Mouse (Mus musculus): ENCODE measurements at regions not wholly inside any gene's neighbourhood (a gene's known extent, or its start where the extent isn't known, plus 50 kb on each side); places are given as distances from the start of the nearest gene placed in this dataset.
A peak's percentile ranks its signal among the peaks of the same experiment; 100 is the strongest.

- DNase-seq, result no peak
These were observed 50.6 kb upstream of the Prr23a1 start for GRCm38 (mm10) chr9:98791709-98792108.

DNA sequence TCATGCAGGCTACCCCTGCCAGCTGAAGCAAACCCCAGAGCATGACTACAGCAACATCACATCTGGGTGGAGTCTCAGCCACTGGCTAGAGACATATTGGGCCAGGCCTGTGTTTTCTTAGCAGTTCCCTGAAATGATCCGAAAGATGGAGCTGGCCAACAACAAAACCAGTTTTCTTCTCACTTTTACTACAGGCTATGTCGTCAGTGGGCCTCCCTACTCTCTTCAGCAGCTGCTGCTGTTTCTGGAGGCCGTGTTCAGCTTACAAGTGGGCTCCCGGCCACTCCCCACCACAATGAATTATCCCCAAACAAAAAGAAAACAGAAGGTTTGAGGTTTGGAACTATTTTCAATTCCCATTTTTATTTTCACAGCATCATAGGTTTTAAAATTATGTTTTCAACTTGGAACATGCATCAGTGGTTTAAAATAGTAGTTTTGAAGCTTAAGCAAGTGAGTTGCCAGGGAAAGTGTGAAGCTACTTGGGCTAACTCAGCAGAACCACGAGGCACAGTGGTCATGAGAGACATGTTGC lies 68.6 kb upstream of the Prr23a1 start:
- DNase-seq, result peak; percentile 8

DNA sequence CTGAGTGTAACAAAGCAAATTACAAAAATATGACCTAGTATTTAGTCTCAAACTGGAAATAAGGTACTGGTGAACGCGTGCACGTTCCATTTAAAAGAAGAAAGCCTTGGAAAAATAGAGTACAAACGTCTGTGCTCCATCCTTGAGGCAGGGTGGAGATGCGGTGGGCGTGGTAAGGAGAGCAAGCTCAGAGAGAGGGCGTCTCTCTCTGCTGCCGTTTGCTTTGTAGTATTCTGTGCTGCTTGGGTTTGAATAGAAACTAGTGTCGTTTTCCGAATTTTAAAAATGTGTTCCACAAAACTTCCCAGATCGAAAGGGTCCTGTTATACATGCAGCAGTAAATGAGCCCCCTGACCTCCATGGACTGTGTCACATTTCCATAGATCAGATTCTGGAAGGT lies 69.1 kb upstream of the Prr23a1 start:
- DNase-seq, result no peak

GRCm38 (mm10) chr9:98754764-98755163 lies 87.5 kb upstream of the Prr23a1 start:
- DNase-seq, result no peak

GRCm38 (mm10) chr9:98753356-98753953 lies 88.8 kb upstream of the Prr23a1 start:
- DNase-seq, result no peak

GRCm38 (mm10) chr9:98743785-98744184 lies 98.5 kb upstream of the Prr23a1 start:
- no peak for DNase-seq

- no peak for DNase-seq
These were observed 114.9 kb upstream of the Prr23a1 start for GRCm38 (mm10) chr9:98727276-98727860.

DNA sequence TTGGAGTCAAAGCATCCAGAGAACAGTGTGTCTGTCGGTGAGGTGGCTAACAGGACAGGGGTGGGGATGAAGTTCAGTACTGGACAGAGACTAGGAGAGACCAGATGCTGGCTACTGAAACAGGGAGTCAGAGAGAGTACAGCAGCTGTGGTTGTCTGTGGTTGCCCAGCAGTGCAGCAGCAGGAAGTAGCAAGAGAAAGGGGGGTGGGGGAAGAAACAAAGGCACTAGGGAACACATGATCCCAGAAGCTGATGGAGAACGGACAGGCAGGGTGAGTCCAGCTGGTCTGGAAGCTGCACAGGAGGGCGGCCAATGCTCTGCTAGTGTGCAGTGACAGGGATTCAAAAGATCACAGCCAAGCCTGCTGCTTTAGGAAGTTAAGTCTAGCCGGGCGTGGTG lies 115.7 kb upstream of the Prr23a1 start:
- DNase-seq, result no peak

DNA sequence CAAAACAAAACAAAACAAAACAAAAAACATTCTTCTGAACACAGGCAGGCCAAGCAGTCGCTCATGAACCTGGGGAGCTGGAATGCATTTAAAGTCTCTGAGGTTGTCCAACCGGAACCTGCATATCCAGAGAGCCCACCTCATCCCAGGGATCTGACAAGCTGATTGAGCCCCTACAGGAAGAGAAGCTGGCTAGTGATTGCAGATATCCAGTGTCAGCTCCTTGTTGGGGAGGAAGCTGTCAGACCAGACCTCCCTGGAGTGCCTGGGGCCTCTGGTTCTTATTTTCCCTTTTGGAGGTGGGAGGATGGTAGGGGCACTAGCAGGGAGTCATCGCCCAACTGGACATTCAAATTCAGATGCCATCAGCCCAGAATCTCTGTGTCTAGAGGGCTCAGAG lies 119.4 kb upstream of the Prr23a1 start:
- no peak for DNase-seq

- no peak for DNase-seq
These were observed 119.9 kb upstream of the Mrps22 start for GRCm38 (mm10) chr9:98721381-98721780.

GRCm38 (mm10) chr9:98717701-98718270 lies 116.3 kb upstream of the Mrps22 start:
- DNase-seq, result no peak

- no peak for DNase-seq
These were observed 113.2 kb upstream of the Mrps22 start for GRCm38 (mm10) chr9:98714661-98715060.

GRCm38 (mm10) chr9:98712826-98713225 lies 111.4 kb upstream of the Mrps22 start:
- no peak for DNase-seq

DNA sequence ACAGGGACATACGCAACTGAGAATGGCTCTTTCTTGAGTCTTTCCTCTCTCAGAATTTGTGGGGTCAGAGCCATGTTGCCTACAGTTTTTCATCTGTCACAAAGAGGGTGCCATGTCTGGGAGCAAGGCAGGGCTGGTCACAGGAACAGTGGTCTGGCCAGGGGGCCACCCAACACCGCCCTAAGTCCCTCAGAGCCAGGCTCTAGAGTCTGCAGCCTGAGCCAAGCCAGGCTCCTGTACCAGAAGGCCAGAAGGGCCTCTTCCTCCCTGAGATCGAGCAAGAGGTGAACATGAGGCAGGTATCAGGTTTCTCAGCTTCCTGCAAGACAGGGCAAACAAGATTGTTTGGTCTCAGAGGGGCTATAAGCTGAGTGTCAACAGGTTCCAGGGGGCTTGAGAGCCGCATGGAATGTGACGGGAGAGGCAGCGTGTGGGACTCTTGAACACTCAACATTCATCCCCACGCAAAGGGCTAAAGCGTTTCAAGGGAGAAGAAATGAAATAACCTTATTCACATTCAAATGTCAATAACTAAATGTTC lies 110.6 kb upstream of the Mrps22 start:
- DNase-seq, result no peak

DNA sequence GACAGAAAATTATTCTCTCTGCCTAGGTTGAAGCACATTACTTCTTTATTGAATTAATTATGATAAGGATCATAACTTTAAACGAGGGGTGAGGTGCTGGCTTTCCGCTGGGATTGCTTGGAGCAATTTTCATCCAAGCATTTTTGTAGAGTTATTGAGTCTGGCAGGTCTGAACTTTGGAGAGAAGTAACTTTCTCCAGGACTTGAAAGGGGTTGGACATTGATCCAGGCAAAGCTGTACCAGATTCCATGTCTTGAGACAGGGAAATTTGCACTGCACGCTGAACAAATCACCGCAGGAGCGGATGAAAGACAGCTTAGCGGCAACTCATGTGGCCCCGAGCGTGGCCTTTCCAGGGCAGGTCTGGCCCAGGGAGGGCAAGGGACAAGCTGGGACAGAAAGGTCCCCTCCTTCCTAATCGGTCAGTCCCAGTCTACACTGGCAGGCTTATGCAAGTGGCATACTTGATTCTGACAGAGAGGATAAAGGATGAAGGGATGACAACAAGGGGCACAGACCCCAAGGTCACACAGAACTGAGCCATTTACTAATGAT lies 108.8 kb upstream of the Mrps22 start:
- no peak for DNase-seq

- DNase-seq, result no peak
These were observed 106.7 kb upstream of the Mrps22 start for GRCm38 (mm10) chr9:98708001-98708680.

- no peak for DNase-seq
These were observed 106.0 kb upstream of the Mrps22 start for GRCm38 (mm10) chr9:98707491-98707890.

- no peak for DNase-seq
These were observed 102.7 kb upstream of the Mrps22 start for GRCm38 (mm10) chr9:98704131-98704530.

GRCm38 (mm10) chr9:98703331-98703730 lies 101.9 kb upstream of the Mrps22 start:
- no peak for DNase-seq

DNA sequence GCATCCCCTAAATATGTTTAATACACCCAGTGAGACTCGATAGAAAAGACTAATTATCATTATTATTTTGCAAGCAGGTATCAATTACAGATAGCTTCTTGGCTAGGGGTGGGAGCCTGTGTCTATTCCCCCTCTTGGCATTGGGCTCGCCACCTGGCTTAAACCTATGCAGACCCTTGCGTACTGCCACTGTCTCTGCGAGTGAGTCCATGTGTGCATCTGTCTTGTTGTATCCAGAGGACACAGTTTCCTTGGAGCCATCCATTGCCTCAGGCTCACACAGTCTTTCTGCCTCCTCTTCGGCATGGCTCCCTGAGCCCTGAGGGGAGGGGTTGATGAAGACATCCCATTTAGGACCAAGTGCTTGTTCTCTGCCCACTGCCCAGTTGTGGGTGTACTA lies 99.1 kb upstream of the Mrps22 start:
- DNase-seq, result no peak

GRCm38 (mm10) chr9:98697155-98697554 lies 95.7 kb upstream of the Mrps22 start:
- no peak for DNase-seq

GRCm38 (mm10) chr9:98695035-98695434 lies 93.6 kb upstream of the Mrps22 start:
- no peak for DNase-seq

DNA sequence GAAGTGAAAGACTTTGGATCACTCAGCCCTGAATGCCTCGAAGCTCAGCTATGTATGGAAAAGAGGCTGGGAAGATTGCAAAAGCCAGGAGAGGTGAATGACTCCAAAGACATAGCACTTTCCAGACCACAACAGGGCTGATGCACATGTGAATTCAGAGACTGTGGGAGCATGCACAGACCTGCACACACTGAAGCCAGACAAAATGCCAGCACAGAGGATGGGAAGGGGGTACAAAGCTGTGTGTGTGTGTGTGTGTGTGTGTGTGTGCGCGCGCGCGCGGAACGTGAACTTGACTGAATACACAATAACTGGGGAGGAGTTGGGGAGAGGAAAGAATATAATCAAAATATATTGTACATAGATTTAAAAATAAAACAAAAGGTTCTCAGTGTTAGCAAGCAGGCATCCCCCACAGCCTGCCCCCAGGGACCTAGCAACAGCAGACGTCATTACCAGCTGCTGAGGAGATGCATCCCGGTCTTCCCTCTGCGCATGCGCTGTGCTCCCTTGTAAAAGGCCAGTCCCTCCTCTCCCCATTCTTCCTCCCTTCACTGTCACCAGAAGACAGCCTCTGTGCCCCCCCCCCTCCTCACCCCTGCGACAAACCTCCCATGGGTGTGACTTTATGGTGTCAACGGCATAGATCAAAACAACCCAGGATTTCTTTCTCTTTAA lies 89.5 kb upstream of the Mrps22 start:
- no peak for DNase-seq

Data from right cerebral cortex, postnatal 25 days (tissue).